Mouse (Mus musculus) A20 (cell line): ENCODE measurements around the gene Prkcb.

Experiments
- DNase-seq: peaks from one replicate; pipeline ENCODE4 v3.0.0-alpha.2; 2011; ENCODE audit warnings: low read depth, low spot score

The Prkcb gene

GRCm38 (mm10) chr7:122289243-122290111, 926 bp downstream of the Prkcb start:
- peak; percentile 58 for DNase-seq

GRCm38 (mm10) chr7:122290165-122290564, 1.6 kb downstream of the Prkcb start:
- DNase-seq = peak; percentile 80

GRCm38 (mm10) chr7:122290771-122291170, 2.2 kb downstream of the Prkcb start:
- DNase-seq = peak; percentile 64

GRCm38 (mm10) chr7:122292151-122292550, 3.6 kb downstream of the Prkcb start:
- no peak for DNase-seq

- DNase-seq = peak; percentile 18
Observed at GRCm38 (mm10) chr7:122294111-122294510, 5.6 kb downstream of the Prkcb start.

- no peak for DNase-seq
Observed at GRCm38 (mm10) chr7:122295363-122295762, 6.8 kb downstream of the Prkcb start.

GRCm38 (mm10) chr7:122296331-122296730, 7.8 kb downstream of the Prkcb start:
- peak; percentile 37 for DNase-seq

- no peak for DNase-seq
Observed at GRCm38 (mm10) chr7:122296805-122297204, 8.3 kb downstream of the Prkcb start.

GRCm38 (mm10) chr7:122297627-122298026, 9.1 kb downstream of the Prkcb start:
- peak; percentile 14 for DNase-seq

GRCm38 (mm10) chr7:122298715-122299114, 10.2 kb downstream of the Prkcb start:
- no peak for DNase-seq

- DNase-seq = peak; percentile 19
Observed at GRCm38 (mm10) chr7:122300538-122300937, 12.0 kb downstream of the Prkcb start.

GRCm38 (mm10) chr7:122302538-122302937, 14.0 kb downstream of the Prkcb start:
- no peak for DNase-seq

- no peak for DNase-seq
Observed at GRCm38 (mm10) chr7:122303988-122304387, 15.4 kb downstream of the Prkcb start.

- no peak for DNase-seq
Observed at GRCm38 (mm10) chr7:122304521-122304920, 16.0 kb downstream of the Prkcb start.

GRCm38 (mm10) chr7:122307241-122307640, 18.7 kb downstream of the Prkcb start:
- DNase-seq = no peak

- DNase-seq = peak; percentile 54
Observed at GRCm38 (mm10) chr7:122308661-122309060, 20.1 kb downstream of the Prkcb start.

- peak; percentile 88 for DNase-seq
Observed at GRCm38 (mm10) chr7:122309909-122310725, 21.6 kb downstream of the Prkcb start.

GRCm38 (mm10) chr7:122310726-122311018, 22.1 kb downstream of the Prkcb start:
- no peak for DNase-seq

- DNase-seq = no peak
Observed at GRCm38 (mm10) chr7:122313690-122314477, 25.3 kb downstream of the Prkcb start.

GRCm38 (mm10) chr7:122315720-122316331, 27.3 kb downstream of the Prkcb start:
- DNase-seq = peak; percentile 64

- no peak for DNase-seq
Observed at GRCm38 (mm10) chr7:122316681-122317080, 28.1 kb downstream of the Prkcb start.
